Mouse (Mus musculus): ENCODE measurements around the gene Maml3. TPM values are rescaled to one million over a fixed set of nuclear protein-coding genes. Genes with fewer than 3 reads are reported as not detected.

Gene Maml3
- total and polyA plus RNA-seq, 3 experiments: 0.81 to 1.8 (median 0.98) TPM

DNA sequence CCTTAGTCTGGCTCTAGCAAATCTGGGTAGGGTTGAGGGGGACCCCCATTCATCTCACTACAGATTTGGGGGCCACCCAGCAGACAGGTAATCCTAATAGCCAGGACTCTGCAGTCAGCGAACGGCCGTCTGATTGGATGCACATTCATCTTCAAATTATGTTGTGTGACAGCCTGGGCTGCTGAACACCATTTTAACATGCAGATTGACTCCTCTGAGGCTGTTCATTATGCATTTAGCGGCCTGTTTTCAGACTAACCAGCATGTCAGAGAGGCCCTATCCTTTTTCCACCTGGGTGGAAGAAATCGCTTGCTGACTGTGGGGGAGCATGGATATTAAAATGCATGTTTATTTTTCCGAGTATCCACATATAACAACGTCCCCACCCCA lies 355.5 kb downstream of the Maml3 start:
- DNase-seq (ENCODE audit: extremely low read depth): no peak
- TF ChIP-seq ZNF384 (IDR thresholded peaks at IDR 0.05; ENCODE audit: low read depth, low read length) (no peak), UBTF (IDR thresholded peaks at IDR 0.05; ENCODE audit: low read depth, low read length) (no peak), BHLHE40 (IDR thresholded peaks at IDR 0.05; ENCODE audit: low read depth, low read length) (no peak), USF2 (conservative IDR thresholded peaks at IDR 0.05; ENCODE audit: low read depth, low read length) (no peak), POLR2A (IDR thresholded peaks at IDR 0.05; ENCODE audit: low read depth, low read length) (no peak), RAD21 (IDR thresholded peaks at IDR 0.05; ENCODE audit: low read depth, low read length) (no peak), POLR2AphosphoS2 (IDR thresholded peaks at IDR 0.05; ENCODE audit: low read depth, low read length) (no peak), MEF2A (IDR thresholded peaks at IDR 0.05; ENCODE audit: borderline replicate concordance, low read depth, low read length) (no peak), ZMIZ1 (IDR thresholded peaks at IDR 0.05; ENCODE audit: low read depth, low read length) (no peak), ELF1 (IDR thresholded peaks at IDR 0.05; ENCODE audit: low read depth, low read length) (no peak), E2F4 (IDR thresholded peaks at IDR 0.05; ENCODE audit: insufficient replicate concordance, low read depth, low read length) (no peak), IRF4 (IDR thresholded peaks at IDR 0.05; ENCODE audit: low read depth, low read length) (no peak), CHD2 (IDR thresholded peaks at IDR 0.05; ENCODE audit: low read length) (no peak), CTCF (conservative IDR thresholded peaks at IDR 0.05 in 1 of 2, IDR thresholded peaks at IDR 0.05 in 1 of 2; ENCODE audit: low read depth in 2 of 2, low read length in 2 of 2) (no peak), RCOR1 (conservative IDR thresholded peaks at IDR 0.05; ENCODE audit: low read depth, low read length) (no peak), EP300 (IDR thresholded peaks at IDR 0.05; ENCODE audit: low read length) (no peak), PAX5 (IDR thresholded peaks at IDR 0.05; ENCODE audit: low read length) (no peak), NELFE (IDR thresholded peaks at IDR 0.05; ENCODE audit: low read depth, low read length) (no peak), SIN3A (IDR thresholded peaks at IDR 0.05; ENCODE audit: low read length) (no peak)
- Histone ChIP-seq H3K27ac (ENCODE audit: insufficient read depth, low read depth) (no peak overlapping the region), H3K79me2 (replicated peaks; ENCODE audit: control insufficient read depth, extremely low read depth, insufficient read depth, poor library complexity, severe bottlenecking) (no peaks in the 10 kb centered on the region), H3K9ac (ENCODE audit: insufficient read depth, low read depth) (no peak overlapping the region), H3K4me2 (ENCODE audit: insufficient read depth, low read depth, poor library complexity, severe bottlenecking) (no peak overlapping the region), H3K4me3 (replicated peaks in 1 of 3; ENCODE audit: low read depth in 2 of 3, low read length in 2 of 3, poor library complexity in 1 of 3) (no peak overlapping the region), H3K27me3 (replicated peaks) (no peaks in the 10 kb centered on the region), H3K36me3 (replicated peaks in 1 of 2; ENCODE audit: control insufficient read depth in 1 of 2, insufficient read depth in 1 of 2, low read length in 1 of 2) (no peaks in the 10 kb centered on the region), H3K9me3 (replicated peaks; ENCODE audit: low read length) (no peaks in the 10 kb centered on the region), H3K4me1 (ENCODE audit: control insufficient read depth in 1 of 2, insufficient read depth in 2 of 2) (peaks cover 5 to 24% of the 10 kb centered on the region in 2 experiments; a peak in 3 of 4 replicates)
- dilution Hi-C loops (cut with MboI; ENCODE audit: extremely low pct_ligation_motif_present, extremely low pct_unique_long_range_greater_than_20kb, low sequenced_read_pairs): no loop called here
- in situ Hi-C loops (cut with MboI; ENCODE audit: low pct_ligation_motif_present, low pct_unique_long_range_greater_than_20kb, low sequenced_read_pairs): no loop called here

DNA sequence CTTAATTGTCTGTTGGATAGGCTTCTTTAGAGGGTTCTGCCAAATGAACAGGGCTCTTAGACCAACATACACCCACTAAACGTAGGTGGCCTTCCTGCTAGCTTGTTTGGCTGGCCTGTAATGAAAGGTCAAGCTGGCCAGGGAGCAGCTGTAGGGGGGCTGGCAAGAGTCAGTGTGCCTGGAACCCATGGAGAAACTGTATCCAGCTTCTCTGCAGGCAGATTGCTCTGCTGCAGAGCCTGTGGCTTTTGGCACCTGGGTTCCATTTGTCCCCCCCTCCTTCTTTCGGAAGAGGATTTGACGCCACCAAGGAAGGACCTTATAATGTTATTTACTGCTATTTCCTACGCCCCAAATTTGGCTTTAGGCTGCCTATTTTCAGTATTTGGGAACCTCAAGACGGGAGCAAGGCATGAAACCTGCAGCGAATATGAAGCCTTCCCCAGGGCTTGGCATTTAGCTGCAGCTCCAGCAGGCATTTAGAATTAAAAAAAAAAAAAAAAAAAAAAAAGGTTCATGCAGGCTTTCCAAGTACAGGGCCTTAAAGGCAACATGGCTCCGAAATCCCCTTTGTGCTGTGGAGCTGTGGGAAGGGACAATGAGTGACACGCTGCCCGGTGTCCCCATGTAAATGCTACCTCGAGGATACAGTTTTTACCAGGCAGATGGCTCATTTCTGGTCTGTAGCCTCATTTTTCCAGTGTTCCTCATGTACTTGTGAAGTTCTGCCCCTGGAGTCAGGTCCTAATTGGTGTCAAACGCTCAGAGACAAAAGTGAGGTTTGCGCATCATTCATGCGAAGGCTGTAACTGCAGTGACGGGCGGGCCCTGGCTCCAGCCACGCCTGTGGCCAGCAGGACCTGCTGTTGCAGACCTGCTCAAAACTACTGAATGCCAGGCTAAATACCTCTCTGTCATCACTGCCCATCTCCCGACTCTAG lies 356.2 kb downstream of the Maml3 start:
- no peaks in the 10 kb centered on the region for H3K9me3 ChIP-seq (replicated peaks; ENCODE audit: low read length)
- no peak overlapping the region for H3K9ac ChIP-seq (ENCODE audit: insufficient read depth, low read depth)
- no peak overlapping the region for H3K4me3 ChIP-seq (replicated peaks in 1 of 3; ENCODE audit: low read depth in 2 of 3, low read length in 2 of 3, poor library complexity in 1 of 3)
- no peaks in the 10 kb centered on the region for H3K79me2 ChIP-seq (replicated peaks; ENCODE audit: control insufficient read depth, extremely low read depth, insufficient read depth, poor library complexity, severe bottlenecking)
- no peaks in the 10 kb centered on the region for H3K36me3 ChIP-seq (replicated peaks in 1 of 2; ENCODE audit: control insufficient read depth in 1 of 2, insufficient read depth in 1 of 2, low read length in 1 of 2)
- peaks cover 5 to 28% of the 10 kb centered on the region in 2 experiments; a peak in 3 of 4 replicates for H3K4me1 ChIP-seq (ENCODE audit: control insufficient read depth in 1 of 2, insufficient read depth in 2 of 2)
- DNase-seq (ENCODE audit: extremely low read depth): no peak
- in situ Hi-C loops (cut with MboI; ENCODE audit: low pct_ligation_motif_present, low pct_unique_long_range_greater_than_20kb, low sequenced_read_pairs): no loop called here
- no peaks in the 10 kb centered on the region for H3K27me3 ChIP-seq (replicated peaks)
- no peak overlapping the region for H3K4me2 ChIP-seq (ENCODE audit: insufficient read depth, low read depth, poor library complexity, severe bottlenecking)
- dilution Hi-C loops (cut with MboI; ENCODE audit: extremely low pct_ligation_motif_present, extremely low pct_unique_long_range_greater_than_20kb, low sequenced_read_pairs): no loop called here
- H3K27ac ChIP-seq (ENCODE audit: insufficient read depth, low read depth): no peak overlapping the region
- TF ChIP-seq ZKSCAN1 (IDR thresholded peaks at IDR 0.05; ENCODE audit: borderline replicate concordance, low read depth, low read length) (no peak), NRF1 (IDR thresholded peaks at IDR 0.05; ENCODE audit: low read depth, low read length) (no peak), RAD21 (IDR thresholded peaks at IDR 0.05; ENCODE audit: low read depth, low read length) (no peak), USF2 (conservative IDR thresholded peaks at IDR 0.05; ENCODE audit: low read depth, low read length) (no peak), IRF4 (IDR thresholded peaks at IDR 0.05; ENCODE audit: low read depth, low read length) (no peak)

Data from CH12.LX (cell line).